Mouse (Mus musculus): ENCODE results near the gene Cp.

GRCm38 (mm10) chr3:19956885-19957284 is at the start of gene Cp:
- TF ChIP-seq CTCF (conservative IDR thresholded peaks at IDR 0.05; ENCODE audit: low read length) (no peak), NANOG (IDR thresholded peaks at IDR 0.05; ENCODE audit: borderline replicate concordance, low read length) (no peak)

Measured in E14TG2a.4 (cell line).